Mouse (Mus musculus) stomach, embryonic 14.5 days (tissue): ENCODE data around the gene Grm7. TPM values are rescaled to one million over a fixed set of nuclear protein-coding genes. Genes with fewer than 3 reads are reported as not detected.

Experiments used
- ATAC-seq: fragments of 200-750 bp; cut with Nextera tagmentation; 2 replicates; pipeline ENCODE4 v1.8.0; 2017; ENCODE audit warnings: low read depth, moderate TSS enrichment; ENCODE audit not compliant: insufficient number of reproducible peaks, insufficient read depth, low FRiP score
- H3K27ac ChIP-seq: fragments of 300-500 bp; sonication (generic); 2 replicates; pipeline ENCODE4 v1.5.1; 2014; ENCODE audit warnings: mild to moderate bottlenecking, low read length, moderate library complexity, mixed read lengths
- H3K27me3 ChIP-seq: fragments of 300-500 bp; sonication (generic); 2 replicates; pipeline ENCODE4 v1.6.1; 2014; ENCODE audit warnings: low read length, control low read depth, mixed read lengths; ENCODE audit not compliant: control insufficient read depth, insufficient read depth
- H3K36me3 ChIP-seq: fragments of 300-500 bp; sonication (generic); 2 replicates; pipeline ENCODE4 v1.6.1; 2014; ENCODE audit warnings: mild to moderate bottlenecking, control low read depth, low read length, moderate library complexity, mixed read lengths; ENCODE audit not compliant: control insufficient read depth, insufficient read depth
- H3K4me1 ChIP-seq: fragments of 300-500 bp; sonication (generic); 2 replicates; pipeline ENCODE4 v1.6.1; 2014; ENCODE audit warnings: low read length, control low read depth, mixed read lengths; ENCODE audit not compliant: control insufficient read depth, insufficient read depth
- H3K4me2 ChIP-seq: fragments of 300-500 bp; sonication (generic); replicated peaks from 2 replicates; pipeline ENCODE4 v1.6.1; 2014; ENCODE audit warnings: low read depth, low read length, control low read depth
- H3K4me3 ChIP-seq: fragments of 300-500 bp; sonication (generic); 2 replicates; pipeline ENCODE4 v1.5.1; 2014; ENCODE audit warnings: low read depth, low read length, control low read depth
- H3K9ac ChIP-seq: fragments of 300-500 bp; sonication (generic); replicated peaks from 2 replicates; pipeline ENCODE4 v1.6.1; 2014; ENCODE audit warnings: low read depth, mild to moderate bottlenecking, control low read depth, low read length, moderate library complexity, mixed read lengths
- H3K9me3 ChIP-seq: fragments of 300-500 bp; sonication (generic); 2 replicates; pipeline ENCODE4 v1.6.1; 2016; ENCODE audit warnings: low read depth, low read length, control low read depth; ENCODE audit not compliant: control insufficient read depth
- WGBS: fragments of 180-500 bp; shearing (Covaris S2); extraction: QIAGEN DNeasy Blood & Tissue Kit; methylation state at CpG from one replicate; pipeline ENCODE4 v1.1.7; 2014; 5-methylcytosine and 5-hydroxymethylcytosine counted together
- polyA plus RNA-seq: library from polyadenylated mRNA; unstranded; fragments of >200 nt; fragmentation: Nextera tagmentation; extraction: Ambion mirVana; gene quantifications from 2 replicates; pipeline ENCODE4 v1.2.1, GENCODE M21; 2014

Gene Grm7
- polyA plus RNA-seq, 1 experiment from 2014 or later = 3.3 TPM

DNA sequence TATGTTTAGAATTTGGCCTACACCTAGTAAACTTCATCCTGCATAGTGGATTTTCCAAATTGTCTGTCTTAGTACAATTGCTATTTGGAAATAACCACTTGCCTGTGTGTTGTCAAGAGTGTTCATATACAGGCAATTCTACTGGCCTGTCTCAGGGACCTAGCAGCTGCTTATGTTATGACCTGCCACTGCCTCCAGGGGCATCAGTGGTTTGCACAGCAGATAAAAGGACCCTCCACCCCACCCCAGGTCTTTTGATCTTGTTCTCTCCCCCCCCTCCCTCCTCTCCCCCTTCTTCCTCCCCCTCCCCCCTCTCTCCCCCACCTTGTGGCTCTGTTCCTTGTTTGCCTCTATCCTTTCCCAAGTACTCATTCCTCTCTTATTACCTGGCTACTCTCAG is 403.9 kb downstream of the Grm7 start:
- no peak for ATAC-seq
- Histone ChIP-seq H3K4me3 (no peak overlapping the region), H3K27me3 (no peaks in the 10 kb centered on the region), H3K4me2 (no peak overlapping the region), H3K9me3 (no peaks in the 10 kb centered on the region), H3K27ac (no peak overlapping the region), H3K36me3 (no peaks in the 10 kb centered on the region), H3K9ac (no peak overlapping the region), H3K4me1 (no peaks in the 10 kb centered on the region)

DNA sequence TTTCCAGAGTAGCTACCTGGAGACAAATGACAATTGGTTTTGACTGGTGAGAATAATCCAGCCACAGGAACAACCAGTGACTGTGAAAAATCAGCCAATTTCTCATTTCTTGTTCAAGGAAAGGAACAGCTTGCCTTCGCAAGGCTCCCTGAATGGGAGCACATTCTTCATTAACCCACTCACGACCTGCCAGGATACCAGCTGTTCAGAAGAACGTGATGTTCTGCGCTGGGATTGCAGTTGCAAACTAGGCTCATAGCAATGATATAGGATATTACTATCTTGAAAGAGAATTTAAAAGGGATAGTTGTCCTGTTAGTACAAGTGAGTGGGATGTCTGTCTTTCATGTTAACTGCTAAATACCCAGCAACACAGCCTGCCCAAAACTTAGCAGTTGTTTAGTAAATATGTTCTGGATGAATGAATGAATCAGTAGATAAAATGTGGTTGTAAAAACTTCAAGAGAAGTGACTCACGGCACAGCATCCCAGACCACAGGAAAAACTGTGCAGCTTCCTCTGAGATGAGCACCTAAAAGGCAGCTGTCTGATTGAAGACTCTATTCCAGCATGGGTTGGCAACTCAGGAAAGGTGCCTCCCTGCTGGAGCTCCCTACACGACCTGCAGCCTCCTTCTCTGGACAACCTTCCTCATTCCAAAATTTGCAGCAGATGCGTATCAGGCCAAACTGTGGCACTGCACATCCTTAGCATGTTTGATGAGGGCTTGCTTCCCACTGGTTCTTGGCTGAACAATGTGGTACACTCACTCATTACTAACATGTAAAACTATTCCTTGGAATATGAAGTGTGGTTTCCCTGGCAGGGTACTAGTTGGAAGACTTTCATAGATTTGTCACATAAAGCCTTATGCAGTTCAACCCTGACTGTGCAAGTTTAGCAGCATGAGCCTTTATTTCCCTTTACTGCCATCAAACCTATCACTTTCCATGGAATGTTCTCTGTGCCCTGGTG is 408.9 kb downstream of the Grm7 start:
- no peak for ATAC-seq
- no peaks in the 10 kb centered on the region for H3K4me1 ChIP-seq
- 66% methylated on average over 7 of the region's 7 CpGs for WGBS
- H3K4me2 ChIP-seq = no peak overlapping the region
- H3K4me3 ChIP-seq = no peak overlapping the region
- no peaks in the 10 kb centered on the region for H3K27me3 ChIP-seq
- H3K9ac ChIP-seq = no peak overlapping the region
- no peak overlapping the region for H3K27ac ChIP-seq
- H3K36me3 ChIP-seq = no peaks in the 10 kb centered on the region
- H3K9me3 ChIP-seq = no peaks in the 10 kb centered on the region

DNA sequence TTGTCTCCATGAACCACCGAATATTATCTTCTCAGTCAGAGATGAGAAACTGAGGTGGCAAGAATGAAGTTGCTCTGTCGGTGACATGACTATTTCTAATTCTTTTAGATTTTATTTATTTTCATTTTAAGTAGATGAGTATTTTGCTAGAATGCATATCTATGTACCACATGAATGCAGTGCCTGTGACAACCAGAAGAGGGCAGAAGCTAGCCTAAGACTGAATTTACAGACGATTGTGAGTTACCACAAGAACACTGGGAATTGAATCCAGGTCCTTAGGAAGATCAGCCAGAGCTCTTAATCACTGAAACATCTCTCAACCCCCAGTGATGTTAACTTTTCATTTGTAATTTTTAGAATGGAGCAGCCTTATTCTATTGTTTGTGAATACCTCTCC is 412.4 kb downstream of the Grm7 start:
- Histone ChIP-seq H3K4me2 (no peak overlapping the region), H3K4me3 (no peak overlapping the region), H3K27ac (no peak overlapping the region), H3K4me1 (no peaks in the 10 kb centered on the region), H3K9ac (no peak overlapping the region), H3K36me3 (no peaks in the 10 kb centered on the region), H3K9me3 (no peaks in the 10 kb centered on the region), H3K27me3 (no peaks in the 10 kb centered on the region)
- ATAC-seq = no peak
- 85% methylated on average over 3 of the region's 3 CpGs for WGBS

DNA sequence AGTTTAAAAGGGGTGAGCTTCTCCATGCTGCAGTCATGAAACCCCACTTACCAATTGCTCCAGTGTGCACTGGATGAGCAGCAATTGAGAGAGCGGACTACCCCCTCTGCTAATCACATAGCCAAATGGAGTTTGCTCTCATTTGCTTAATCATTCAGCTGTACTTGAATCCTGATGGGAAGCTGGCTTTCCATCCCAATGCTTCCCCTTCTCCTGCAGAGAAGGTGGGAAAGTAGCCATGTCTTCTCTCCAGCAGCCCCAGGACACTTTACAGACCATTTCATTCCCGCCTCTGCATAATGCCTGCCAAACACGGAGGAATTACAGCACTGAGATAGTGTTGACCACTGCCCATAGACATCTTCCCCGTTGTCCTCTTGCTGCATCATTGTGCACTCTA is 414.6 kb downstream of the Grm7 start:
- Histone ChIP-seq H3K9ac (no peak overlapping the region), H3K27me3 (no peaks in the 10 kb centered on the region), H3K27ac (no peak overlapping the region), H3K36me3 (no peaks in the 10 kb centered on the region), H3K4me3 (no peak overlapping the region), H3K9me3 (no peaks in the 10 kb centered on the region), H3K4me1 (no peaks in the 10 kb centered on the region), H3K4me2 (no peak overlapping the region)
- ATAC-seq = no peak
- 74% methylated on average over 4 of the region's 4 CpGs for WGBS

DNA sequence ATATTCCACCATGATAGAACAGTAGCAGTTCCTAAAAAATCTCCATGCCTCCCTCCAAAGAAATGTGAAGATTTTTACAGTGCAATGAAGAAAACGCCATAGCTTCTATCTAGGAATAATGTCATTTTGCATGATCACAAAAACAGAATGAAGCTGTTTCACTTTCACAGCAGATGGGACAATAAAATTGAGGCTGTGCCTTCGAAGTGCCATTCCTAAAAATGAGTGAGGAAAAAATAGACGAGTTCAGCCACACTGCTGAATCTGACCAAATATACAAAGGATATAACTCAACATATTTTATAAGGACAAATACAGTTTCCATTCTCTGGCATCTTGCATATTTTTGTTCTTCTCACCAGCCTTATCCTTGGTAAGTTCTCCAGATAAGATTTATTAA is 439.2 kb downstream of the Grm7 start:
- WGBS = 81% methylated on average over 3 of the region's 3 CpGs
- Histone ChIP-seq H3K27me3 (no peaks in the 10 kb centered on the region), H3K4me1 (no peaks in the 10 kb centered on the region), H3K9ac (no peak overlapping the region), H3K36me3 (no peaks in the 10 kb centered on the region), H3K4me3 (no peak overlapping the region), H3K9me3 (no peaks in the 10 kb centered on the region), H3K4me2 (no peak overlapping the region), H3K27ac (no peak overlapping the region)
- ATAC-seq = no peak

DNA sequence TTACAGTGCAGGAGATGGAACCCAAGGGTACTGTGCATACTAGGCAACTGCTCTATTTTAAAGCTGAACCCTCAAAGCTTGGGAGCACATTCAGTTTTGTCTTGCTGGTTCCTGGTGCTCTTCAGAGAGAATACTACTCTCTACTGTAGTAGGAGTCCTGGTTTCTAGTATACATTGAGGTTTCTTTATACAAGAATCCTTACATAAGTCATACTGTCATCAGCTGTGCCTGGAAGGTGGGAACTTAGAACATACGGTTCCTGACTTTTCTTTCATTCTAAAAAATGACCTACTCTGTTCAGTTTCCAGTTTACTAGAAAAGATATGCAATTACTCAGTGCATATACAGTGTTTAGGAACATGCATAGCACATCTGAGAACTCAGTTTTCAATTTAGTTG is 449.4 kb downstream of the Grm7 start:
- no peak overlapping the region for H3K9ac ChIP-seq
- no peaks in the 10 kb centered on the region for H3K9me3 ChIP-seq
- WGBS = 84% methylated on average over 1 of the region's 1 CpGs
- H3K27ac ChIP-seq = no peak overlapping the region
- no peak for ATAC-seq
- H3K4me2 ChIP-seq = no peak overlapping the region
- no peak overlapping the region for H3K4me3 ChIP-seq
- H3K4me1 ChIP-seq = no peaks in the 10 kb centered on the region
- H3K27me3 ChIP-seq = no peaks in the 10 kb centered on the region
- H3K36me3 ChIP-seq = no peaks in the 10 kb centered on the region

DNA sequence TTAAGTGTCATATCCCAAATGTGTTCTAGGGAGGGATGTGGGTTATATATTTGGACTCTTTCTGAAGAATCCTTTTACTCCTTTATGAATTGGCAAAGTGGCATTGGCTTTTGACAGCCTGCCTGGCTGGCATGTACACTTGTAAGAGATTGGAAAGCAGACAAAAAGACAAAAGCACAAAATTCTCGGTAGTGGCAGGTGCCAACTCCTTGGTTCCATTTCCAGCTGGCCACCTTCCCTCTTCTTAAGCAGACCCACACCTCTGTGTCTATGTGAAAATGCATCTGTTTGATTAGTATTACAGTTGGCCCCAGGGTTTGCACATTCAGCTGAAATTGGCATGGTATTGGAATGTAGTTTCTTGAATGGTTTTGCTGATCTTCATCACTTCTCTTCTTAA is 460.1 kb downstream of the Grm7 start:
- no peaks in the 10 kb centered on the region for H3K27me3 ChIP-seq
- H3K4me3 ChIP-seq = no peak overlapping the region
- no peaks in the 10 kb centered on the region for H3K9me3 ChIP-seq
- WGBS = 85% methylated on average over 1 of the region's 1 CpGs
- no peak overlapping the region for H3K27ac ChIP-seq
- no peaks in the 10 kb centered on the region for H3K36me3 ChIP-seq
- no peak overlapping the region for H3K4me2 ChIP-seq
- ATAC-seq = no peak
- H3K4me1 ChIP-seq = no peaks in the 10 kb centered on the region
- H3K9ac ChIP-seq = no peak overlapping the region

DNA sequence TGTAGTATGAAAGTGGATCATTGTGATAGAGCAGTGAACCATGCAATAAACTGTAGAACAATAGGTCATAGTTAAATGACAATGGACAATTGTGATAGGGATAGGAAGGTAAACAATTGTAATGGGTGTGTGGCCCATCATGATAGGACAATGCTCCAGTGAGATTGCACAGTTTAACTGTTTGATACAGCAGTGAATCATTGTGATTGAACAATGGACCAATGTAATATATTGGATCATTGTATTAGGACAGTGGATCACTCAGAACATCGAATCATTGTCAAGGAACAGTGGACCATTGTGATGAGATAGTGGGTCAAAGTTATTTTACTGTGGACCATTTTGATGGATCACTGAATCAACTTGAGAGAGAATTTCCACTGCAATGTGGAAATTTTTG is 515.7 kb downstream of the Grm7 start:
- Histone ChIP-seq H3K4me1 (no peaks in the 10 kb centered on the region), H3K4me2 (no peak overlapping the region), H3K9ac (no peak overlapping the region), H3K27me3 (no peaks in the 10 kb centered on the region), H3K36me3 (no peaks in the 10 kb centered on the region), H3K4me3 (no peak overlapping the region), H3K9me3 (no peaks in the 10 kb centered on the region), H3K27ac (no peak overlapping the region)
- WGBS = 71% methylated on average over 1 of the region's 1 CpGs
- no peak for ATAC-seq

DNA sequence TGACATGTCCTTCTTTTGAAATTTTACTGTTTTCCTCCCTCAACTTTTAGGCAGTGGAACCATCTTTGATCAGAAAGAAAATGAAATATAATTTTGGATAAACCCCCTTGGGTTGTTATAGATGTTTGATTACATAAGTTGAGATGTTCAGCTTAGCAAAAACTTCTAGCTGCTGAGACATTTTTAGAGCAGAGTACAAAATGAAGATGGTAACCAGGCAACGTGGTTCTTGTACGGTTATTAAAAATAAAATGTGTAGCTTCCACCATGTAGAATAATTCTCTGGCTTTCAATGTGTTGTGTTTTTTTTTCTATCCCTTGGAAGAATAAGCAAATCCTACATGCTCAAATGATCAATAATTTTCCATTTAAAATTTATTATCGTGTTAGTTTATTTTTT is 550.0 kb downstream of the Grm7 start:
- no peaks in the 10 kb centered on the region for H3K36me3 ChIP-seq
- no peak for ATAC-seq
- no peaks in the 10 kb centered on the region for H3K27me3 ChIP-seq
- H3K9me3 ChIP-seq = no peaks in the 10 kb centered on the region
- H3K27ac ChIP-seq = no peak overlapping the region
- no peak overlapping the region for H3K4me2 ChIP-seq
- H3K4me3 ChIP-seq = no peak overlapping the region
- no peaks in the 10 kb centered on the region for H3K4me1 ChIP-seq
- 90% methylated on average over 3 of the region's 3 CpGs for WGBS
- no peak overlapping the region for H3K9ac ChIP-seq
